Mouse (Mus musculus): ENCODE results near the gene Cep128. TPM values are rescaled to one million over a fixed set of nuclear protein-coding genes. Genes with fewer than 3 reads are reported as not detected.

The Cep128 gene
- polyA plus RNA-seq, 1 experiment from 2014 or later: 10.2 TPM

DNA sequence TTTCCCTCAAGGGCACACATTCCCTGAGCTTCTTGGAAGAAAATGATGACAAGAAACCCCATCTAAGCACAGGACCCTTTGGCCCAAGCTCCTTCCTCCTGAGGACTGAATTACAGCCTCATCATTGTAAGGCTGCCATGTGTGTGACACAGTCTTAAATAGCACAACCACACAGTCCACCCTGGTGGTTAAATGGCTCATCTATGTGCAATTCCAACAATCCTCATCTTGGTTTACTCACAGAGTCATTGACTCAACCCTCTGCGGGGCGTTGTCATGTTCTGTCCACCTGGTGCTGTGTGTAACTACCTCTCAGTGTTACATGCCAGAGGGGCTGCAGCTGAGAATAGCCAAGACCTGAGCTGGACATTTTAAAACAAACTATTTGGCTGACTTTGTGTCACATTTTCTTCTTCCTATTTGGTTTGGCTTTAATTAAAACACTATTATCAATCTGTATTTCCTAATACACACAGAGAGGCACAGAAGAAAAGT is 313.6 kb downstream of the Cep128 start:
- Histone ChIP-seq H3K4me2 (replicated peaks; ENCODE audit: low read depth, low read length) (no peak overlapping the region), H3K9me3 (ENCODE audit: control insufficient read depth, low read depth, low read length) (no peaks in the 10 kb centered on the region), H3K4me1 (ENCODE audit: control insufficient read depth, insufficient read depth, low read length) (no peaks in the 10 kb centered on the region), H3K36me3 (ENCODE audit: control insufficient read depth, insufficient read depth, low read length) (no peaks in the 10 kb centered on the region), H3K27ac (ENCODE audit: low read length) (no peak overlapping the region), H3K9ac (replicated peaks; ENCODE audit: low read depth, low read length) (no peak overlapping the region), H3K4me3 (ENCODE audit: low read depth, low read length) (no peak overlapping the region), H3K27me3 (ENCODE audit: control insufficient read depth, insufficient read depth, low read length) (no peaks in the 10 kb centered on the region)
- 89% methylated on average over 2 of the region's 2 CpGs for WGBS
- ATAC-seq (ENCODE audit: insufficient number of reproducible peaks, insufficient read depth, low FRiP score, low read depth): no peak

DNA sequence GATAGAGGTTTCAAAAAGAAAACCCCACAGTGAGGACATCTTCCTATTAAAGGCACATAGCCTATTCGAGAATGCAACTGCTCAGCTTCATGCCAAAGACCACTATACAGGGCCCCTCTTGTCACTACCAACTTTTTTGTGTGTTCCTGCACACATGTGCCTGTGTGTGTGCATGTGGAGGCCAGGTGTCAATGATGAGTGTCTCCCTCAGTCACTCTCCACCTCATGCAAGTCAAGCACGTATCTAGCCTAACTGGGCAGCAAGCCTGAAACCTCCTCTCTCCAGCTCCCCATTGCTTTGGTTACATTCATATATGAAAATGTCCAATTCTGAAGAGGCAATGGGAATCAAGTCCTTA is 317.1 kb downstream of the Cep128 start:
- Histone ChIP-seq H3K27me3 (ENCODE audit: control insufficient read depth, insufficient read depth, low read length) (no peaks in the 10 kb centered on the region), H3K4me2 (replicated peaks; ENCODE audit: low read depth, low read length) (no peak overlapping the region), H3K27ac (ENCODE audit: low read length) (no peak overlapping the region), H3K4me3 (ENCODE audit: low read depth, low read length) (no peak overlapping the region), H3K9ac (replicated peaks; ENCODE audit: low read depth, low read length) (no peak overlapping the region), H3K36me3 (ENCODE audit: control insufficient read depth, insufficient read depth, low read length) (no peaks in the 10 kb centered on the region), H3K4me1 (ENCODE audit: control insufficient read depth, insufficient read depth, low read length) (peaks cover 9% of the 10 kb centered on the region), H3K9me3 (ENCODE audit: control insufficient read depth, low read depth, low read length) (no peaks in the 10 kb centered on the region)
- ATAC-seq (ENCODE audit: insufficient number of reproducible peaks, insufficient read depth, low FRiP score, low read depth): no peak
- 92% methylated on average over 2 of the region's 2 CpGs for WGBS

- Histone ChIP-seq H3K27me3 (ENCODE audit: control insufficient read depth, insufficient read depth, low read length) (no peaks in the 10 kb centered on the region), H3K27ac (ENCODE audit: low read length) (no peak overlapping the region), H3K36me3 (ENCODE audit: control insufficient read depth, insufficient read depth, low read length) (no peaks in the 10 kb centered on the region), H3K9me3 (ENCODE audit: control insufficient read depth, low read depth, low read length) (no peaks in the 10 kb centered on the region), H3K4me3 (ENCODE audit: low read depth, low read length) (no peak overlapping the region), H3K4me1 (ENCODE audit: control insufficient read depth, insufficient read depth, low read length) (peaks cover 9% of the 10 kb centered on the region), H3K4me2 (replicated peaks; ENCODE audit: low read depth, low read length) (no peak overlapping the region), H3K9ac (replicated peaks; ENCODE audit: low read depth, low read length) (no peak overlapping the region)
- no peak for ATAC-seq (ENCODE audit: insufficient number of reproducible peaks, insufficient read depth, low FRiP score, low read depth)
- WGBS: 78% methylated on average over 5 of the region's 5 CpGs
These were observed 317.7 kb downstream of the Cep128 start for GRCm38 (mm10) chr12:91066286-91067082.

GRCm38 (mm10) chr12:91065423-91065822 is 318.8 kb downstream of the Cep128 start:
- Histone ChIP-seq H3K4me1 (ENCODE audit: control insufficient read depth, insufficient read depth, low read length) (peaks cover 9% of the 10 kb centered on the region), H3K9ac (replicated peaks; ENCODE audit: low read depth, low read length) (no peak overlapping the region), H3K9me3 (ENCODE audit: control insufficient read depth, low read depth, low read length) (no peaks in the 10 kb centered on the region), H3K36me3 (ENCODE audit: control insufficient read depth, insufficient read depth, low read length) (no peaks in the 10 kb centered on the region), H3K4me3 (ENCODE audit: low read depth, low read length) (no peak overlapping the region), H3K4me2 (replicated peaks; ENCODE audit: low read depth, low read length) (no peak overlapping the region), H3K27ac (ENCODE audit: low read length) (no peak overlapping the region), H3K27me3 (ENCODE audit: control insufficient read depth, insufficient read depth, low read length) (no peaks in the 10 kb centered on the region)
- ATAC-seq (ENCODE audit: insufficient number of reproducible peaks, insufficient read depth, low FRiP score, low read depth): no peak
- WGBS: 84% methylated on average over 3 of the region's 3 CpGs

DNA sequence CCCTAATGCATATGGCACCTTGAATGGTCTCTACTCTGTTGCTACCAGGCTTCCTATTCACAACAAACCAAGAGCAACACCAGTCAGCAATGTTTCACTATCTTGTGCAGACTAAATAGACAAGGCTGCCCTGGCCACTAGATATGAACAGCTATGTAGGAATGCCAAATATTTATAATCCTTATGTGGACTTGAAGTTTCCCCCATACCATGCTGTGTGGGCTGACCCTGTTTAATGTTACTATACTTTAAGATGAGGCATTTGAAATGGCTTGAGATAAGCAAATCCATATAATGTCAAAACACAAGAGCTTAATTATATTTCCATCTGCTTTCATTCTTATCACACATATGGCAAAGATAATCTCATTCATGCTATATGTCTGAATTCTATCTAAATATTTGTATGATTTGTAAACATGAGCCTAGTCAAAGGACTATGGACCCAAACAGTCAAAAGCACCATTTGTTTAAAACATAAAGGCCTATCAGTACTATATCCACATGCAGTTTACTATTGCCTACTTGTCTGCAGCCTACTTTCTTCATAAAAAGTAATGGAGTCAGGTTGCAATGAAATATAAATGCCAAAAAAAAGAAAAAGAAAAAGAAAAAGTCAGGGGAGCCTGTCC is 319.7 kb downstream of the Cep128 start:
- ATAC-seq (ENCODE audit: insufficient number of reproducible peaks, insufficient read depth, low FRiP score, low read depth): peak; percentile 56; the same call in 1 of the 2 replicates

GRCm38 (mm10) chr12:91063337-91064015 is 320.7 kb downstream of the Cep128 start:
- Histone ChIP-seq H3K9me3 (ENCODE audit: control insufficient read depth, low read depth, low read length) (no peaks in the 10 kb centered on the region), H3K9ac (replicated peaks; ENCODE audit: low read depth, low read length) (no peak overlapping the region), H3K4me3 (ENCODE audit: low read depth, low read length) (no peak overlapping the region), H3K4me1 (ENCODE audit: control insufficient read depth, insufficient read depth, low read length) (peaks cover 9% of the 10 kb centered on the region), H3K36me3 (ENCODE audit: control insufficient read depth, insufficient read depth, low read length) (no peaks in the 10 kb centered on the region), H3K4me2 (replicated peaks; ENCODE audit: low read depth, low read length) (no peak overlapping the region), H3K27me3 (ENCODE audit: control insufficient read depth, insufficient read depth, low read length) (no peaks in the 10 kb centered on the region), H3K27ac (ENCODE audit: low read length) (peak overlapping the region; percentile 62; the same call in 1 of the 2 replicates)
- 68% methylated on average over 4 of the region's 4 CpGs for WGBS
- no peak for ATAC-seq (ENCODE audit: insufficient number of reproducible peaks, insufficient read depth, low FRiP score, low read depth)

More for the DNA sequence above, 319.7 kb downstream of the Cep128 start:
- H3K4me3 ChIP-seq (ENCODE audit: low read depth, low read length): no peak overlapping the region
- no peak overlapping the region for H3K9ac ChIP-seq (replicated peaks; ENCODE audit: low read depth, low read length)
- no peaks in the 10 kb centered on the region for H3K27me3 ChIP-seq (ENCODE audit: control insufficient read depth, insufficient read depth, low read length)
- H3K27ac ChIP-seq (ENCODE audit: low read length): peak overlapping the region; percentile 62; the same call in 1 of the 2 replicates
- H3K36me3 ChIP-seq (ENCODE audit: control insufficient read depth, insufficient read depth, low read length): no peaks in the 10 kb centered on the region
- no peak overlapping the region for H3K4me2 ChIP-seq (replicated peaks; ENCODE audit: low read depth, low read length)
- peaks cover 9% of the 10 kb centered on the region for H3K4me1 ChIP-seq (ENCODE audit: control insufficient read depth, insufficient read depth, low read length)
- no peaks in the 10 kb centered on the region for H3K9me3 ChIP-seq (ENCODE audit: control insufficient read depth, low read depth, low read length)

DNA sequence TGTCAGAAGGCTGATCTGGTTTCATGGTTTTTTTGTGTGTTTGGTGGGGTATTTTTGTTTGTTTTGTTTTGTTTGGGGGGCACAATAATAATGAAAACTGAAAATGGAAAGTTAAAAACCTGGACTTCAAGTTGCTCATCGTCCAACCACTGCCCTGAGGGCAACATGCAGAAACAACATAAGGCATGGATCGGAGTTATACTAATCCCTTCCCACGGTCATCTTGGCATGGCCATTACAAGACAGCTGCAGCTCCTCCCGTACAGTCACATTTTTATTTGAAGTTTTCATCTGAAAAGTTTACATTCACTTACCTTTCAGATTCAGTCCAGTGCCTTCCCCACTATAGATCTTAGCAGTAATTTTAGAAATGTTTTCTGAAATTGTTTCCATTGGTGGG is 321.5 kb downstream of the Cep128 start:
- ATAC-seq (ENCODE audit: insufficient number of reproducible peaks, insufficient read depth, low FRiP score, low read depth): no peak
- Histone ChIP-seq H3K4me2 (replicated peaks; ENCODE audit: low read depth, low read length) (no peak overlapping the region), H3K27me3 (ENCODE audit: control insufficient read depth, insufficient read depth, low read length) (no peaks in the 10 kb centered on the region), H3K4me1 (ENCODE audit: control insufficient read depth, insufficient read depth, low read length) (peaks cover 9% of the 10 kb centered on the region), H3K27ac (ENCODE audit: low read length) (peak overlapping the region; percentile 30; the same call in 1 of the 2 replicates), H3K36me3 (ENCODE audit: control insufficient read depth, insufficient read depth, low read length) (no peaks in the 10 kb centered on the region), H3K9me3 (ENCODE audit: control insufficient read depth, low read depth, low read length) (no peaks in the 10 kb centered on the region), H3K9ac (replicated peaks; ENCODE audit: low read depth, low read length) (no peak overlapping the region), H3K4me3 (ENCODE audit: low read depth, low read length) (no peak overlapping the region)
- WGBS: 40% methylated on average over 4 of the region's 4 CpGs

DNA sequence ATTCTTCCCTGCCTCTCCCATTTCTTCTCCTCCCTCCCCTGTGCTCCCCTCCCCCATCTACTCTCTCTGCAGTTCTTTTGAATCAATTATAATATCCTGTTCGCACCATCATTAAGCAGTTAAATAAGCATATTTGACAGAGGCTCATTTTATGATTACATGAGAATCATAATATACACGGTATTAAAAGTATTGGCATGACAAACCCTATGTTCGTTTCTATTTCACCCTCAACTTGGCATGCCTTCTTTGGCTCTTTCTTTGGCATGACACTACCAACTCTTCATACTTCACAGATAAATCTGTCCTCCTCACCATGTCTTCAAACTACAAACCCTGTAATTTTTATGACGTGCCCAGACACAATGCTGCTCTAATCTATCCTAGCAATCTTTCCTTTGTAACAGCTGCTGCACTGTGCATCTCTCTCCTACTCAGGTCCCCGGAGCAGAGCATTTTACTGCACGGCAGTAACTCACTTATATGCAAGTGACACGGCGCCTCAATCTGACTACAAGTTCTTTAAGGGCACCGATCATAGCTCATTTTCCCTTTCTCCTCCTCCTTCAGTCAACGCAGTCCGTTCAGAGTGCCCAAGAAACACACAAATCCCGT is 324.4 kb downstream of the Cep128 start:
- no peak for ATAC-seq (ENCODE audit: insufficient number of reproducible peaks, insufficient read depth, low FRiP score, low read depth)
- Histone ChIP-seq H3K36me3 (ENCODE audit: control insufficient read depth, insufficient read depth, low read length) (no peaks in the 10 kb centered on the region), H3K27ac (ENCODE audit: low read length) (no peak overlapping the region), H3K4me1 (ENCODE audit: control insufficient read depth, insufficient read depth, low read length) (peaks cover 9% of the 10 kb centered on the region), H3K4me3 (ENCODE audit: low read depth, low read length) (no peak overlapping the region), H3K27me3 (ENCODE audit: control insufficient read depth, insufficient read depth, low read length) (no peaks in the 10 kb centered on the region), H3K4me2 (replicated peaks; ENCODE audit: low read depth, low read length) (no peak overlapping the region), H3K9ac (replicated peaks; ENCODE audit: low read depth, low read length) (no peak overlapping the region), H3K9me3 (ENCODE audit: control insufficient read depth, low read depth, low read length) (no peaks in the 10 kb centered on the region)
- 86% methylated on average over 12 of the region's 12 CpGs for WGBS
